Mouse (Mus musculus): ENCODE results near the gene Spock1. TPM values are rescaled to one million over a fixed set of nuclear protein-coding genes. Genes with fewer than 3 reads are reported as not detected.

Spock1 gene
- polyA plus RNA-seq, 1 experiment from 2014 or later: 10.6 TPM

- H3K36me3 ChIP-seq (ENCODE audit: control insufficient read depth, insufficient read depth, low read length): no peaks in the 10 kb centered on the region
- 54% methylated on average over 5 of the region's 5 CpGs for WGBS
Observed at GRCm38 (mm10) chr13:57930720-57931119, 22.6 kb upstream of the Spock1 start.

GRCm38 (mm10) chr13:57930283-57930682, 22.2 kb upstream of the Spock1 start:
- Histone ChIP-seq H3K27ac (ENCODE audit: low read length) (no peak overlapping the region), H3K36me3 (ENCODE audit: control insufficient read depth, insufficient read depth, low read length) (no peaks in the 10 kb centered on the region), H3K4me3 (ENCODE audit: low read depth, low read length) (no peak overlapping the region), H3K9ac (replicated peaks; ENCODE audit: low read depth, low read length) (no peak overlapping the region), H3K9me3 (ENCODE audit: control insufficient read depth, low read depth, low read length) (no peaks in the 10 kb centered on the region), H3K4me1 (ENCODE audit: control insufficient read depth, insufficient read depth, low read length) (no peaks in the 10 kb centered on the region), H3K27me3 (ENCODE audit: control insufficient read depth, insufficient read depth, low read length) (no peaks in the 10 kb centered on the region), H3K4me2 (replicated peaks; ENCODE audit: low read depth, low read length) (no peak overlapping the region)
- no peak for ATAC-seq (ENCODE audit: insufficient number of reproducible peaks, insufficient read depth, low FRiP score, low read depth)
- WGBS: 59% methylated on average over 2 of the region's 2 CpGs

More at GRCm38 (mm10) chr13:57930720-57931119, 22.6 kb upstream of the Spock1 start:
- no peaks in the 10 kb centered on the region for H3K27me3 ChIP-seq (ENCODE audit: control insufficient read depth, insufficient read depth, low read length)
- no peak for ATAC-seq (ENCODE audit: insufficient number of reproducible peaks, insufficient read depth, low FRiP score, low read depth)
- no peaks in the 10 kb centered on the region for H3K9me3 ChIP-seq (ENCODE audit: control insufficient read depth, low read depth, low read length)
- H3K27ac ChIP-seq (ENCODE audit: low read length): no peak overlapping the region
- H3K4me2 ChIP-seq (replicated peaks; ENCODE audit: low read depth, low read length): no peak overlapping the region
- H3K4me3 ChIP-seq (ENCODE audit: low read depth, low read length): no peak overlapping the region
- H3K9ac ChIP-seq (replicated peaks; ENCODE audit: low read depth, low read length): no peak overlapping the region
- H3K4me1 ChIP-seq (ENCODE audit: control insufficient read depth, insufficient read depth, low read length): no peaks in the 10 kb centered on the region

- no peaks in the 10 kb centered on the region for H3K4me1 ChIP-seq (ENCODE audit: control insufficient read depth, insufficient read depth, low read length)
- no peak overlapping the region for H3K4me3 ChIP-seq (ENCODE audit: low read depth, low read length)
- H3K27ac ChIP-seq (ENCODE audit: low read length): no peak overlapping the region
- no peaks in the 10 kb centered on the region for H3K9me3 ChIP-seq (ENCODE audit: control insufficient read depth, low read depth, low read length)
- H3K9ac ChIP-seq (replicated peaks; ENCODE audit: low read depth, low read length): no peak overlapping the region
- no peak overlapping the region for H3K4me2 ChIP-seq (replicated peaks; ENCODE audit: low read depth, low read length)
- no peaks in the 10 kb centered on the region for H3K36me3 ChIP-seq (ENCODE audit: control insufficient read depth, insufficient read depth, low read length)
- no peaks in the 10 kb centered on the region for H3K27me3 ChIP-seq (ENCODE audit: control insufficient read depth, insufficient read depth, low read length)
- 82% methylated on average over 4 of the region's 4 CpGs for WGBS
- no peak for ATAC-seq (ENCODE audit: insufficient number of reproducible peaks, insufficient read depth, low FRiP score, low read depth)
Observed at GRCm38 (mm10) chr13:57919947-57920346, 11.8 kb upstream of the Spock1 start.

- peaks cover 16% of the 10 kb centered on the region for H3K27me3 ChIP-seq (ENCODE audit: control insufficient read depth, insufficient read depth, low read length)
- H3K9me3 ChIP-seq (ENCODE audit: control insufficient read depth, low read depth, low read length): peaks cover 4% of the 10 kb centered on the region; the same call in 1 of the 2 replicates
- no peak overlapping the region for H3K9ac ChIP-seq (replicated peaks; ENCODE audit: low read depth, low read length)
- WGBS: 81% methylated on average over 9 of the region's 9 CpGs
- no peak overlapping the region for H3K4me3 ChIP-seq (ENCODE audit: low read depth, low read length)
- ATAC-seq (ENCODE audit: insufficient number of reproducible peaks, insufficient read depth, low FRiP score, low read depth): no peak
- H3K4me2 ChIP-seq (replicated peaks; ENCODE audit: low read depth, low read length): no peak overlapping the region
- H3K27ac ChIP-seq (ENCODE audit: low read length): no peak overlapping the region
- no peaks in the 10 kb centered on the region for H3K36me3 ChIP-seq (ENCODE audit: control insufficient read depth, insufficient read depth, low read length)
- H3K4me1 ChIP-seq (ENCODE audit: control insufficient read depth, insufficient read depth, low read length): no peaks in the 10 kb centered on the region; the same call in 1 of the 2 replicates
Observed at GRCm38 (mm10) chr13:57911171-57911570, 3.0 kb upstream of the Spock1 start.

GRCm38 (mm10) chr13:57907428-57908265, 485 bp downstream of the Spock1 start:
- Histone ChIP-seq H3K4me1 (ENCODE audit: control insufficient read depth, insufficient read depth, low read length) (no peaks in the 10 kb centered on the region; the same call in 1 of the 2 replicates), H3K4me2 (replicated peaks; ENCODE audit: low read depth, low read length) (peak overlapping the region; percentile 45), H3K27ac (ENCODE audit: low read length) (no peak overlapping the region), H3K27me3 (ENCODE audit: control insufficient read depth, insufficient read depth, low read length) (peaks cover 19% of the 10 kb centered on the region), H3K4me3 (ENCODE audit: low read depth, low read length) (peak overlapping the region; percentile 32), H3K9ac (replicated peaks; ENCODE audit: low read depth, low read length) (0 out of 2 replicates have a peak overlapping the region, but pooled peaks have one; percentile 2), H3K9me3 (ENCODE audit: control insufficient read depth, low read depth, low read length) (peaks cover 4% of the 10 kb centered on the region; the same call in 1 of the 2 replicates), H3K36me3 (ENCODE audit: control insufficient read depth, insufficient read depth, low read length) (no peaks in the 10 kb centered on the region)
- 0 out of 2 replicates have a peak, but pooled peaks have one; percentile 4 for ATAC-seq (ENCODE audit: insufficient number of reproducible peaks, insufficient read depth, low FRiP score, low read depth)
- WGBS: 4% methylated on average over 60 of the region's 60 CpGs

GRCm38 (mm10) chr13:57894597-57894996, 13.5 kb downstream of the Spock1 start:
- Histone ChIP-seq H3K27me3 (ENCODE audit: control insufficient read depth, insufficient read depth, low read length) (no peaks in the 10 kb centered on the region), H3K27ac (ENCODE audit: low read length) (no peak overlapping the region), H3K9ac (replicated peaks; ENCODE audit: low read depth, low read length) (no peak overlapping the region), H3K4me3 (ENCODE audit: low read depth, low read length) (no peak overlapping the region), H3K9me3 (ENCODE audit: control insufficient read depth, low read depth, low read length) (no peaks in the 10 kb centered on the region), H3K36me3 (ENCODE audit: control insufficient read depth, insufficient read depth, low read length) (no peaks in the 10 kb centered on the region), H3K4me1 (ENCODE audit: control insufficient read depth, insufficient read depth, low read length) (0 out of 2 replicates have a peak, but pooled peaks cover 2% of the 10 kb centered on the region), H3K4me2 (replicated peaks; ENCODE audit: low read depth, low read length) (no peak overlapping the region)
- ATAC-seq (ENCODE audit: insufficient number of reproducible peaks, insufficient read depth, low FRiP score, low read depth): no peak
- WGBS: 85% methylated on average over 8 of the region's 8 CpGs

GRCm38 (mm10) chr13:57889708-57890107, 18.4 kb downstream of the Spock1 start:
- Histone ChIP-seq H3K4me1 (ENCODE audit: control insufficient read depth, insufficient read depth, low read length) (0 out of 2 replicates have a peak, but pooled peaks cover 4% of the 10 kb centered on the region), H3K27me3 (ENCODE audit: control insufficient read depth, insufficient read depth, low read length) (no peaks in the 10 kb centered on the region), H3K36me3 (ENCODE audit: control insufficient read depth, insufficient read depth, low read length) (no peaks in the 10 kb centered on the region), H3K4me2 (replicated peaks; ENCODE audit: low read depth, low read length) (no peak overlapping the region), H3K4me3 (ENCODE audit: low read depth, low read length) (no peak overlapping the region), H3K9ac (replicated peaks; ENCODE audit: low read depth, low read length) (no peak overlapping the region), H3K27ac (ENCODE audit: low read length) (no peak overlapping the region), H3K9me3 (ENCODE audit: control insufficient read depth, low read depth, low read length) (no peaks in the 10 kb centered on the region)
- no peak for ATAC-seq (ENCODE audit: insufficient number of reproducible peaks, insufficient read depth, low FRiP score, low read depth)
- 54% methylated on average over 9 of the region's 9 CpGs for WGBS

GRCm38 (mm10) chr13:57889050-57889449, 19.1 kb downstream of the Spock1 start:
- Histone ChIP-seq H3K9me3 (ENCODE audit: control insufficient read depth, low read depth, low read length) (no peaks in the 10 kb centered on the region), H3K4me1 (ENCODE audit: control insufficient read depth, insufficient read depth, low read length) (0 out of 2 replicates have a peak, but pooled peaks cover 4% of the 10 kb centered on the region), H3K27ac (ENCODE audit: low read length) (no peak overlapping the region), H3K4me2 (replicated peaks; ENCODE audit: low read depth, low read length) (no peak overlapping the region), H3K36me3 (ENCODE audit: control insufficient read depth, insufficient read depth, low read length) (no peaks in the 10 kb centered on the region), H3K4me3 (ENCODE audit: low read depth, low read length) (no peak overlapping the region), H3K9ac (replicated peaks; ENCODE audit: low read depth, low read length) (no peak overlapping the region), H3K27me3 (ENCODE audit: control insufficient read depth, insufficient read depth, low read length) (no peaks in the 10 kb centered on the region)
- WGBS: 10% methylated on average over 6 of the region's 6 CpGs
- no peak for ATAC-seq (ENCODE audit: insufficient number of reproducible peaks, insufficient read depth, low FRiP score, low read depth)

Measured in stomach, embryonic 14.5 days (tissue).